Mouse (Mus musculus): ENCODE data around the gene Prrt1.

Prrt1 gene

GRCm38 (mm10) chr17:34652546-34652945 is 23.2 kb downstream of the Prrt1 start:
- no peak for DNase-seq

- no peak for DNase-seq
Measured at GRCm38 (mm10) chr17:34652985-34653384, 23.7 kb downstream of the Prrt1 start.

- peak; percentile 85 for DNase-seq
Measured at GRCm38 (mm10) chr17:34653746-34654285, 24.5 kb downstream of the Prrt1 start.

- DNase-seq = no peak
Measured at GRCm38 (mm10) chr17:34654392-34654791, 25.1 kb downstream of the Prrt1 start.

GRCm38 (mm10) chr17:34655160-34655559 is 25.8 kb downstream of the Prrt1 start:
- peak; percentile 72 for DNase-seq

GRCm38 (mm10) chr17:34655581-34655991 is 26.3 kb downstream of the Prrt1 start:
- peak; percentile 91 for DNase-seq

- no peak for DNase-seq
Measured at GRCm38 (mm10) chr17:34656666-34657065, 27.3 kb downstream of the Prrt1 start.

GRCm38 (mm10) chr17:34657271-34657670 is 27.9 kb downstream of the Prrt1 start:
- DNase-seq = no peak

- DNase-seq = no peak
Measured at GRCm38 (mm10) chr17:34658145-34658544, 28.8 kb downstream of the Prrt1 start.

- no peak for DNase-seq
Measured at GRCm38 (mm10) chr17:34658591-34658990, 29.3 kb downstream of the Prrt1 start.

- DNase-seq = no peak
Measured at GRCm38 (mm10) chr17:34659181-34659896, 30.0 kb downstream of the Prrt1 start.

- no peak for DNase-seq
Measured at GRCm38 (mm10) chr17:34659897-34660214, 30.5 kb downstream of the Prrt1 start.

- DNase-seq = no peak
Measured at GRCm38 (mm10) chr17:34660259-34660820, 31.0 kb downstream of the Prrt1 start.

- peak; percentile 70 for DNase-seq
Measured at GRCm38 (mm10) chr17:34661121-34661591, 31.8 kb downstream of the Prrt1 start.

- no peak for DNase-seq
Measured at GRCm38 (mm10) chr17:34662468-34662867, 33.1 kb downstream of the Prrt1 start.

GRCm38 (mm10) chr17:34662978-34663377 is 33.6 kb downstream of the Prrt1 start:
- no peak for DNase-seq

- no peak for DNase-seq
Measured at GRCm38 (mm10) chr17:34663558-34663957, 34.2 kb downstream of the Prrt1 start.

GRCm38 (mm10) chr17:34664472-34664871 is 35.1 kb downstream of the Prrt1 start:
- no peak for DNase-seq

- DNase-seq = no peak
Measured at GRCm38 (mm10) chr17:34670235-34670634, 40.9 kb downstream of the Prrt1 start, which contains the start of gene Tnxb. Gene Tnxb (plus strand): TSS chr17:34670535.

- DNase-seq = no peak
Measured at GRCm38 (mm10) chr17:34671151-34672066, 42.1 kb downstream of the Prrt1 start.

- no peak for DNase-seq
Measured at GRCm38 (mm10) chr17:34672246-34672792, 43.0 kb downstream of the Prrt1 start.

GRCm38 (mm10) chr17:34673139-34673538 is 43.8 kb downstream of the Prrt1 start:
- no peak for DNase-seq

All from lung, postnatal 14 days (tissue).